Mouse (Mus musculus) spleen, adult 2 months (tissue): Measurements from ENCODE around the gene Epn3. TPM values are rescaled to one million over a fixed set of nuclear protein-coding genes. Genes with fewer than 3 reads are reported as not detected.

Source experiments
- DNase-seq, 2 experiments: peaks; one replicate each; pipeline versions ENCODE4 v3.0.0 to v3.0.0-alpha.2; 2012 to 2021; ENCODE audit warnings: low spot score in 2 of 2, low read depth in 1 of 2
- H3K27ac ChIP-seq: fragments of 200-500 bp; 2 replicates; pipeline ENCODE4 v1.5.1; 2012; ENCODE audit warnings: low read length, inconsistent platforms; ENCODE audit not compliant: insufficient read depth
- H3K27me3 ChIP-seq: fragments of 200-500 bp; 2 replicates; pipeline ENCODE4 v1.6.1; 2012; ENCODE audit warnings: mild to moderate bottlenecking, moderate library complexity, low read length, inconsistent platforms; ENCODE audit not compliant: control insufficient read depth, insufficient read depth
- H3K36me3 ChIP-seq: fragments of 200-500 bp; 2 replicates; pipeline ENCODE4 v1.6.1; 2012; ENCODE audit warnings: mild to moderate bottlenecking, low read length, inconsistent platforms; ENCODE audit not compliant: control insufficient read depth, insufficient read depth
- H3K4me1 ChIP-seq: fragments of 200-500 bp; 2 replicates; pipeline ENCODE4 v1.6.1; 2011; ENCODE audit warnings: inconsistent platforms; ENCODE audit not compliant: control insufficient read depth, insufficient read depth, insufficient read length
- H3K4me3 ChIP-seq: fragments of 200-500 bp; 2 replicates; pipeline ENCODE4 v1.5.1; 2011; ENCODE audit warnings: mild to moderate bottlenecking, inconsistent platforms; ENCODE audit not compliant: insufficient read depth, insufficient read length; ENCODE audit errors: extremely low read depth
- CTCF ChIP-seq: fragments of 200-500 bp; IDR thresholded peaks from 2 replicates; pipeline ENCODE4 v1.5.1; 2011; ENCODE audit warnings: mild to moderate bottlenecking, inconsistent platforms; ENCODE audit not compliant: insufficient read depth, insufficient read length, insufficient replicate concordance; ENCODE audit errors: extremely low read depth
- POLR2A ChIP-seq: fragments of 200-500 bp; IDR thresholded peaks from 2 replicates; pipeline ENCODE4 v1.6.1; 2011; ENCODE audit warnings: low read depth, low read length, inconsistent platforms
- WGBS: fragments of 180-500 bp; shearing (Covaris S2); methylation state at CpG from one replicate; pipeline ENCODE4 v1.1.7; 2018; 5-methylcytosine and 5-hydroxymethylcytosine counted together
- polyA plus RNA-seq: library from polyadenylated mRNA; depleted of rRNA; stranded (reverse); fragments of >200 nt; gene quantifications from 2 replicates; pipeline ENCODE4 v1.2.3, GENCODE M21; 2012

The Epn3 gene
- polyA plus RNA-seq, 1 experiment = 0.23 TPM

DNA sequence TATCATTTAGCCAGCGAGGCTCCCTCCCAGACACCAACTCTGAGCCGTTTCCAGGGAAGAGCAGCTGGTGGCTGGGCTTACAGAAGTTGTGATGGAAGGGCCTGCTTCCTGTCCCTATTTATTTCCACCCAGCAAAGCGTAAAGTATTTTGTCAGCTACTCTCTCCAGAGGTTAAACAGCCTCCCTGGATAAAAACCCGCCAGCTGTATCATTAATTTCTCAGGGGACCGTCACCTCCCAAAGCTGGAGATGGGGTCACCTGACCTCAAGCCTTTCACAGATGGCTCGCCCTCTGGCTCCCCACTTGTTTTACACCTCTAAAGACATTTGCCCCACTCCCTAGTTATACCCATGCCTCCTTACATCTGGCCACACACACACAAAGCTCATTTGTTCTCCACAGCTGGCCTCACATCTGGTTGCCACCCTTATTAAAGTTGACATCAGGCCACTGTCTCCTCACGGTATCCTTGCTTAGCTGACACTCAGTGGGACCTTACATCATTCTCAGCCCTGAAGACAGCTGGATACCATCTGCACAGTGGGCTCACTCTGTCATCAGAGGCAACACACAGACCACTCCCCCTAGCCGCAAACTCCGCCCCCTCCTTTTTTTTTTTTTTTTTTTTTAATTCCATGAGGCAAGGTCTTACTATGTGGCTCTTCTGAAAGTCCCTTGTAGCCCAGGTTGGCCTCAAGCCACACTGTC, 26.6 kb upstream of the Epn3 start:
- no peak for DNase-seq
- TF ChIP-seq POLR2A (no peak), CTCF (no peak)
- Histone ChIP-seq H3K4me1 (no peaks in the 10 kb centered on the region), H3K27me3 (no peaks in the 10 kb centered on the region), H3K4me3 (no peak overlapping the region), H3K36me3 (no peaks in the 10 kb centered on the region), H3K27ac (no peak overlapping the region)
- 57% methylated on average over 9 of the region's 9 CpGs for WGBS

DNA sequence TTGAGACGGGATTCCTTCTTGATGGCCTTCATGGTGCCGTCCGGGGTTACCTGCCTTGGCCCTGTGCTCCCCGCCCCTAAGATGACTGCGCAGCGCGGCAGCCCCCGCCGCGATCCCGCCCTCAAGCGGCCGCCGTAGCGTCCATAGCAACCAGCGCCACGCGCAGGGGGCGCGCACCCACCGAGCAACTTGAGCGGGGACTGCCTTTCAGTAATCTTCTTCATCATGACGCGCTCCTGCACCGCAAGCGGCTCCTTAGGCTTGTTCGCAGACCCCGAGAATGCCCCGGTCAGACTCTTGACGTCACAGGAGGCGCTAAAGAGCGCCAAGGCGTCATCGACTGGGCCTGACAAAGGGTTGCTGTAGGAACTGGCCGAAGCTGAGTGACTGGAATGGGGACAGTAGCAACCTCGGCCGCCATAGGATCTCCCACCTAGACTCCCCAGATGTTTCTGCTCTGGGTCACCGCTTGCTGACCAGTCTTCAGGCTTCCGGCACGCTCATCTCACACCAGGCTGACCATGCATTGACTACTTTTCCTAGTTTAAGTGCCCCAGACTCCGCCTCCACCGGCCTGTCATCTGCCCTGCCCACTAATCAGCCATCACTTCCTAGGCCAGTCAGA, 21.6 kb upstream of the Epn3 start, which contains the start of gene Mycbpap:
TSS of gene Mycbpap (minus strand) at position 524 of the 625 bp plus-strand sequence.
- H3K36me3 ChIP-seq = no peaks in the 10 kb centered on the region
- H3K4me1 ChIP-seq = peaks cover 2% of the 10 kb centered on the region; the same call in 1 of the 2 replicates
- peak within 1 kb of the TSS; percentile 62 for H3K4me3 ChIP-seq
- H3K27me3 ChIP-seq = no peaks in the 10 kb centered on the region
- WGBS = 7% methylated on average over 42 of the region's 42 CpGs
- TF ChIP-seq CTCF (no peak), POLR2A (no peak)
- no peak within 1 kb of the TSS for H3K27ac ChIP-seq
- peak in 1 of 2 experiments; percentile 13 for DNase-seq

DNA sequence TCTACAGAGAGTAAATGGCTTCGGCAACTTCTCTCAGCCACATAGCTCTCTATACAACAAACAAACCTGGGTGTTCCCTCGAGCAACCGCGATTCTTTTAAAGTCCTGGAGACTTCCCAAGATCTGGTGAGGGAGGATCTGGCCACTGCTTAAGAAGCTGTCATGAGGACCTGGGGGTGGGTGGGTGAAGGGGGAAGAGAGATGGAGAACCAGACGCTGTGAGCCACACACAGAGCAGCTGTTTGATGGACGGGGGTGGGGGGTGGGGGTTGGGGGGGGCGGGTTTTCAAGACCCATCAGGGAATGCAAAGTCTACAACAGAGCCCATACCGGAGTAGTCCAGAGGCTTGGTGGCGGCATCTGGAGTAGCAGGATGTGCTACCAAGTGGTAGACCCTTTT, 13.7 kb upstream of the Epn3 start:
- Histone ChIP-seq H3K4me1 (no peaks in the 10 kb centered on the region), H3K4me3 (no peak overlapping the region), H3K27ac (no peak overlapping the region), H3K36me3 (no peaks in the 10 kb centered on the region), H3K27me3 (no peaks in the 10 kb centered on the region)
- DNase-seq = no peak
- TF ChIP-seq POLR2A (no peak), CTCF (no peak)
- 60% methylated on average over 9 of the region's 9 CpGs for WGBS

DNA sequence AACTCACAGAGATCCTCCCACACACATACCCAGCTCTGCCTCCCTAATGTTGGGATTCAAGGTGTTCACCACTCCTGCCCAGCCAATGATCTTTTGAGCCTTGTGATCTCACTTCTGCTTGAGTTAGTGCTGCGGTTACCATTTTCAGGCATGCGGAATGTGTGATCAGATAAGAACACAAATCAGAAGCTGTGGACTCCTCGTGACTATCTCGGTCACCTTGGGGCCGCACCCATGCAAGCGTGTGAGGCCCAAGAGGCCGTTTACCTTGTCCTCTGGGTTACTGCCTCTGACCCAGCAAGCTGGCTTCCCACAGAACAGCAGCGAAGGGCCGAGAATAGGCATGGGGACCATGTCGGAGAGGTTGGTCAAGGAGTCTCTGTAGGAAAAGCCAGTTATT, 9.2 kb upstream of the Epn3 start:
- WGBS = 93% methylated on average over 10 of the region's 10 CpGs
- Histone ChIP-seq H3K27me3 (no peaks in the 10 kb centered on the region), H3K4me3 (no peak overlapping the region), H3K36me3 (no peaks in the 10 kb centered on the region), H3K27ac (no peak overlapping the region), H3K4me1 (no peaks in the 10 kb centered on the region)
- DNase-seq = no peak
- no peak for TF ChIP-seq POLR2A
- no peak for TF ChIP-seq CTCF

DNA sequence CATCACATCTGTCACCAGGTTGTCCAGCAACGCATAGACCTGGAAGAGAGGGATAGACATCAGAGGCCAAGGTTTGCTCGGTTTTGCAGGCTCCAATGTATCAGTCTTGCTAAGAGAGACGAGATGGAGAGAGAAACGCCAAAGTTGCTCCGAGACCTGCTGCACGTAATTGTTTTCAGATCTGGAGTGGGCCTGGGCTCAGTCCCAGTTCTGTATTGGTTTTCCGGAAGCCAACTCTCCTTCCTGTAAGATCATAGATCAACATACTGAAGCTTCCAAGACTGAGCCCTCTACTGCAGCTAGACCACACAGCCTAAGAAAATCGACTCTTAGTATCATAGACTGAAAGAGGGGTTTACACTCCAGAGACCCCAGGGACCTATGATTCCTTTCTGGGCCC, 1.7 kb upstream of the Epn3 start:
- H3K27me3 ChIP-seq = peaks cover 6% of the 10 kb centered on the region; the same call in 1 of the 2 replicates
- no peak overlapping the region for H3K4me3 ChIP-seq
- no peak overlapping the region for H3K27ac ChIP-seq
- WGBS = 83% methylated on average over 8 of the region's 8 CpGs
- DNase-seq = no peak
- TF ChIP-seq POLR2A (no peak), CTCF (no peak)
- no peaks in the 10 kb centered on the region for H3K4me1 ChIP-seq
- no peaks in the 10 kb centered on the region for H3K36me3 ChIP-seq

DNA sequence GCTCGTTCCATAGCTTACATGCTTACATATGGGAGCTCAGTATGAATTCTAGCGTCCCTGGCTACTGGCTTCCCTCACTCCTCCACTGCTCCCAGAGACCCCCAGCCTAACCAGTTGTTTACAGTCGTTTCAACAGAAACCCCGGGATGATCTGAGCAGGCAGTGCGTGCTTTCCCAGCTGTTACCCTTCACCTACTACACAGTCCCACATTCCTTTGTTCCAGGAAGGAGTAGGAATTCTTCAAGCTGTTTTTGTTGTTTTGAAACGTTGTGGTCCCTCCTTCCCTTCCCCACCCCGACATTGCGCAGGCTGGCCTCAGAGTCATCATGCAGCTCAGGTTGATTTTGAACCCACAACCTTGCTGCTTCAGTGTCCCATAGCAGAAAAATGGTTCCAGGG, 588 bp upstream of the Epn3 start:
- H3K36me3 ChIP-seq = no peaks in the 10 kb centered on the region
- TF ChIP-seq CTCF (no peak), POLR2A (no peak)
- no peak for DNase-seq
- peaks cover 6% of the 10 kb centered on the region; the same call in 1 of the 2 replicates for H3K27me3 ChIP-seq
- no peaks in the 10 kb centered on the region for H3K4me1 ChIP-seq
- 51% methylated on average over 8 of the region's 8 CpGs for WGBS
- no peak overlapping the region for H3K27ac ChIP-seq
- H3K4me3 ChIP-seq = no peak overlapping the region

DNA sequence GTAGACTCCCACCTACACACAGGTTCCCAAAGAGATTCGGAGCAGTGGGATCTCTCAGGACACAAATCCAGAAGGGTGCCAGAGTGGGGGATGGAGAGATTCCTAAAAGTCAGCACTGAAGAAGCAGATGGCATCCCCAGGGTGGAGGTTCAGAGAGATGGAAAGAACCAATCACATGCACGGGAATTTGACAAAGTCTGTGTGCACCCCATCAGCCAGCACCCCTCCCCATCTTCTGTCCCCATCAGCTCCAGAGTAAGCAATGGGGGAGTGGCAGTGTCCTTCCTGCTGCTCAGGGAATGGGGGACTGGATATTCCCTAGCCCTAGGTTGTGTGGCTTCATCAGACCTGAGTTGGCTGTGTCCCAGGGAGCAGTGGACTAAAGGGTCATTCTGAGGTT, 739 bp downstream of the Epn3 start:
- DNase-seq = no peak
- no peak overlapping the region for H3K27ac ChIP-seq
- no peaks in the 10 kb centered on the region for H3K4me1 ChIP-seq
- WGBS = 4% methylated on average over 2 of the region's 2 CpGs
- no peak overlapping the region for H3K4me3 ChIP-seq
- TF ChIP-seq POLR2A (no peak), CTCF (no peak)
- H3K27me3 ChIP-seq = peaks cover 6% of the 10 kb centered on the region; the same call in 1 of the 2 replicates
- H3K36me3 ChIP-seq = no peaks in the 10 kb centered on the region
